Mouse (Mus musculus) lung, postnatal 4 days (tissue): ENCODE results near the gene Gtf2h3.
"Not testable (repeated sequence)": the region's sequence is repeated elsewhere in the genome, so short reads cannot be mapped to it uniquely, and the experiment has no call there.

Experiments used
- DNase-seq, 2 experiments: peaks; one replicate each; pipeline ENCODE4 v3.0.0; 2021

The Gtf2h3 gene

DNA sequence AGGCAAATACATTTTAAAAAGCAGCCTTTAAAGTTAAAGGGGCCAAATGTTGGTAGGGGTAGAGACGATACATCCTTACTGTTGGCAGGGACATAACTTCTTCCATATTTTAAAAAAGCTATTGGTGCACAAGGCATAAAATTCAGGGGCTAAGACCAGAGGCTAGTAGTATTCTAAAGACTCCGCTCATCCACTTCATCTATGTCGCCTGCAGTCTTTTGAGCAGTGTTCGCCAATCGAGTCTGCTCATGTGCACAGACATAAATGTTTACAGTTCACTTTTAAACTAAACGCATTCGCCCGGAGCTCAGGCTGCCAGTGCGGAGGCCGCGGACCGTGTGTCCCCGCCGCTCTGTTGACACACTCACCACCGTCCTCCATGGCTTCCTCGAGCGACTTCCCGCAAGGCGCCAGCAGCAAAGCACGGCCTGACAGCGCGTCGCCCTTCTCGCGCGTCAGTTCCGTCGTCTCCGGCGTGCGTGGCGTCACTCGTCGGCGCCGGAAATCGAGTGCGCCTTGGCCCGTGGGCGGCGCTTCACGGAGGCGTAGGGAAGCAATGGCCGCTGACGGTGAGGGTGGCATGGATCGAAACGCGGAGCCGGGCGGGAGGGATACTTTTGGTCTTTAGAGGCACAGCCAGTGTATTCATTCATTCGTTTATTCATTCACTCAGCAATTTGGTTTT, at the start of gene Gtf2h3, which contains the start of gene Eif2b1:
Gtf2h3 (plus strand) TSS at position 508 of the 685 bp plus-strand sequence.
Eif2b1 (minus strand) TSS at position 499 of the 685 bp plus-strand sequence.
- DNase-seq = peak; percentile 95

DNA sequence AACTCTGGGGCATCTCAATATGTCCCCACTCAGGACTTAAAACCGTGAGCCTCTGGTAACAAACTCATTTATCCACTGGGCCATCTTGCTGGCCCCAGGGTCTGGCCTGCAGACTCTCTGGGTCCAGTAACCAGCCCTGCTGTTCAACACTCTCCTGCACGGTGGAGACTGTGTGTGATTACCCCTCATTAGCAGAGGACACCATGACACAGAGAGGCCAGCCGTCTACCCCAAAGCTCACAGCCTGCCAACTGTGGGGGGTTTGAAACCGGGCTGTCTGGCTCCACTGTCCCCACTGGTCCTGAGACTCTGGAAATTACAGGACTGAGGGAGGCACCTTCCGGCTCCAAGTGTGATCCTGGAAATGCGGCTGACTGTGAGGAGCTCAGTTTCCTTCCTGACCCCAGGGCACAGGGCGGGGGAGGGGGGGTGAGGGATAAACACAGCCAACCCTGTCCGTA, 49.7 kb upstream of the Gtf2h3 start:
- DNase-seq = peak; percentile 55 to 62

DNA sequence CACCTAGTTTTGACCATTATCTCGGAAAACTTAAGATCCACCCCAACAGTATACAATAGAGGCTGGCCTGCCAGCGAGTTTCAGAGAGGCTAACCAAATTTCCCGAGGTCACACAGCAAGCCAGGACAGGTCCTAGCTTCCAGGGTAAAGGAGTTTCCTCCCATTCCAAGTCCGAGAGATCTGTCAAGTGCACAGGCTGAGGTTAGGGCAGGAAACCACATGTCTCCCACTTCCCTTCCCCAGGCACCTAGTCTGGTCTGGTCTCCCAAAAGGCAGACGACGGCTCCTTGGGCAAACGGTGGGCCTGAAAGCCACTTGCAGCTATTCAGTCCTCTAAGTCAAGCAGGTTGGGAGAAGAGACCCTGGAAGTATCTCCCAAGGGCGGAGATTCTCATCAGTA, 49.2 kb upstream of the Gtf2h3 start:
- DNase-seq = peak; percentile 25 to 36

DNA sequence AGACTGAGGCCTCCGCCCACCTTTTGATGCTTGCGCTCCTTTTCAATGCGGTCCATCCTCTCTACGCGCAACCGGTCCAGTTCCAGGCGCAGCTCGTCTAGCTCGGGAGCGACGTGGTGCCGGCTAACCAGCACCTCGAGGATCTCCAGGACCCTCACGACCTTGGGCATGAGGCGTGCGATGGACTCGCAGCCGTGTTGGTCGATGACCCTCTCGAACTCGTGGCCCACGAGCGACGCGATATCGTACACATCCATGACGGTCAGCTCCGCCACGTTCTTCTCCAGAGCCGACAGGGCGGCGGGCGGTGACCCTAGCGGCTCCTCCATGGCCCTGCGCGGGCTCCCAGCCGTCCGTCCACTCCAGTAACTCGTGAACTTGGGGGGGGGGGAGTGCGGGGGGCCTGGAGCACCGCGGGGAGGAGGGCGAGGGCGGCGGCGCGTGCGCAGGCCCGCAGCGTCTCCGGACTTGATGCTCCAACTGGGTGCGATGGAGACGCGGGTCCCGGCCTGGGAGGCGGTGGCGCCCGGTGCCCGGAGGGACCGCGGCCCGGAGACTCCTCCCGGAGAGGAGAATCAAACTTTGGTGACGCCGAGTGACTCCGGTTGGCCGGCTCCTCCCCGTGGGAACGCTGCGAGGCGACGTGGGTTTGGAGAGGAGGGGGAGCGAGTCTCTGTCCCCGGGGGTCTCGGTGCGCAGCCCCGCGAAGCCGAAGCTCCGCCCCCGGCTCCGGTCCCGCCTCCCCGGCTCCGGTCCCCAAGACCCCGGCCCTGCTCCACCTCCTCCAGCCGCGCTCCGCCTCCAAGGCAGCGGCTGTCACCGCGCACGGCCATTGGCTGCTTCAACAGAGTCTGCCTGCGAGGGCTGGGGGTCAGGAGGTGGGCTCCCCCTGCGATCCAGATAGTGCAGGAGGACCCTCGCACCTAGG, 48.0 kb upstream of the Gtf2h3 start, which contains the start of gene Rilpl1:
Rilpl1 (minus strand) TSS at position 737 of the 928 bp plus-strand sequence.
- DNase-seq = peak; percentile 86 to 91

DNA sequence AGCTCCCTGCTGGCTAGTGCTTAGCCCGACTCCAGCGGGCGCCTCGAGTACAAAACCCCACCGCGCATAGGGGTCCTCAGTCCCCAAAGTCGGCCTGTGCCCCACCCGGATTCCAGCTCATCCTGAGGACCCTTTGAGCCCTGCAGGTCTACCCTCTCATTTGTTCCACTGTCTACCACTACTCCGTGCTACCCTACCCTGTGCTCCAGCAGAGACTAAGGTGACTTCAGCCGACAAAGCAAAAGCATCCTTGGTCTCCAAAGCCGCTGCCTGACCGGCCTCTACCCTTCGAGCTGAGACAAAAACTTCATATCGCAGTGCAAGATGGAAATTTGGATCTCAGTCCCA, 47.4 kb upstream of the Gtf2h3 start:
- no peak for DNase-seq

DNA sequence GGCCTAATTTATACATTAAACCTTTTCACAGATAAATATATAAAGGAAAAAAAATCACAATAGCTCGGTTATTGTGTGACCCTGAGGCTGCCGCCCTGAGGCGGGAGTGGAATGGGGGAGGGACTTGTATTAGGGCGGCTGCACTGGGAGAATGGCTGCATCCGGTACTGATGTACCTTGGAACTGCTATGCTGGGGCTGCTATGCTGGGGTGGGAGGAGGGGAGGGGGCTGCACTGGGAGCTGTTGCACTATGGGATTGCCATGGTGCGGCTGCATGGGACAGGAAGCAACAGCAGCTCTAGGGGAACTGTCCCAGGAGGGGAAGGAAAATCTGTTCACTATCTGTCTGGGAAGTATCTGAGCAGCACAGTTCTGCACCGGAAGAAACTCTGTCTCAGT, 46.5 kb upstream of the Gtf2h3 start:
- DNase-seq = peak; percentile 34 to 49

DNA sequence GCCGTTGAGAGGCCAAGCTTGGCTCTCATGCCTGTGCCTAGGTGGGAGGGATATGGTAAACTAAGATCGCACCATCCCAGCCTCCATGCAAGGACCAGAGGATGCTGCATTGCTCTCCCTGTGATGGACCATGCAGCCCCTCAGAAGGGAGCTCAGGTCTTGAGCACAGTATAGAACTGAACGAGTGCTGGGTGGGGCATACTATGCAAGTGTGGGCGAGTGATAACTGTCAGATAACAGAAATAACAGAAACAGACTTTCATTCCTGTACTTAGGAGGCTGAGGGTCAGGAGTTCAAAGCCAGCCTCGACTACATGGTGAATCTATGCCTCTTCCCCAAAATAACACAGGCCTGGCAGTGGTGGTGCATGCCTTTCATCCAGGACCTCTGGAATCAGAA, 43.9 kb upstream of the Gtf2h3 start:
- DNase-seq = no peak

DNA sequence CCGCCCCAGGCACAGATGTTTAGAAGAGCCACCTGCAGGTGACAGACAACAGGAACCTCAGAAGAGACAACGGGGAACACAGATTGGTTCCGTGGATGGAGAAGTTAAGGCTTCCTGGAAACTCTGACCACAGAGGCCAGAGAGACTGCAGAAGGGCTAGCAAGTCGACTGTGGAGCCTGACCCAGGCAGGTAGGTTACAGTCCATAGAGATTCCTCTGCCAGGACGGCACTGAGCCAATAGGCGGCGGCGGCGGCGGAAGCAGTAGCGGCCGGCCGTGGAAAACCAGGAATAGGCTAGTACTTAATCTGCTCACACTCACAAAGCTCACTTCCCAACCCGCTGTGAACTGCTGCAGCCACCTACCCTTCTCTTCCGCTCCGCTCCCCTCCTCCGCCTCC, 42.2 kb upstream of the Gtf2h3 start:
- DNase-seq = peak; percentile 68 to 73

DNA sequence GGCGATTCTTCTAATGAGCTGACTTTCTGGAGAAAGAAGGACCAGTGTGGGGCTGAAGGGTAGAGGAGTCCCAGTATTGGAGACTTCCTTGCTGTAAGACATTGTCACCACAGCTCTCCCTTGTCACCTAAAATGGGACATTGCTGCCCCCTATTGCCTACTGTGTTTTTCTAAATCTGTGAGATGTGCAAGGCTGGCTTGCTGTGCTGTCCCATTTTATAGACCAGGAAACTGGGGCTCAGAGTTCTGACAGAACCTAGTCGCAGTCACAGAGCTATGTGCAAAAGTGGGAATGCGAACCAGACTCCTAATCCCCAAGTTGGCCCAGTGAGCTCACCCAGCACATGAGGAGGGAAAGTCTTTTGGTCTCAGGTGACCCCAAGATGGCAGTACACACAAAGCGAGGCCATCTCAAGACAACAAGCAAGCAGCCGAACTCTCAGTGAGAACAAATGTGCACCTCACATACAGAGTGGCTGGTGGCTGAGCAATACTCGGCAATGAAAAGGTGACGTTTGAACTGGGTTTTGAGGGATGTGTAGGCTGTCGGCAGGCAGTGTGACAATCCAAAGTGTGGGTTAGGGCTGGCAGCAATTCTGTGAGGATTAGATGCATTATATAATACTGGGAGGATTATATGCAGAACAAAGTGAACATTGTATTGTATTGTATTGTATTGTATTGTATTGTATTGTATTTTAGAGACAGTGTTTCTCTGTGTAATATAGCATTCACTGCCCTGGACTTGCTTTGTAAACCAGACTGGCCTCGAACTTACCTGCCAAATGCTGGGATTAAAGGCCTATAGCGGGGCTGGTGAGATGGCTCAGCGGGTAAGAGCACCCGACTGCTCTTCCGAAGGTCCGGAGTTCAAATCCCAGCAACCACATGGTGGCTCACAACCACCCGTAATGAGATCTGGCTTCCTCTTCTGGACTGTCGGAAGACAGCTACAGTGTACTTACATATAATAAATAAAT, 39.8 kb upstream of the Gtf2h3 start:
- peak in 1 of 2 experiments; percentile 77 for DNase-seq

DNA sequence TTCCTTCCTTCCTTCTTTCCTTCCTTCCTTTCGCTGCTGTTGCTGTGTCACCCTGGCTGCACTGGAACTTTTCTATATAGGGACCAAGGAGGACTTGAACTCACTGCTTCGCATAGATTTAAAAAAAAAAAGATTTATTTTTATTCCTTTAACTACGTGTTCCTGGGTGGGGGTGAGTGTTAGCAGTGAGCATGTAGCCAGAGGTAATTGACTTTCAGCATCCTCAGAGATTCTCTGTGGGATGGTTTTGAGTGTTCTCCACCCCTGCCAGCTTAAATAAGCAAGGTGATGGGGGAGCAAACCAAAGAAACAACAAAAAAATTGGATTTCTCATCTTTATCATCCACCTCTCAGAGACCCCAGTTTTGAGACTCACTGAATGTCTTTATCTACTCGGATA, 39.0 kb upstream of the Gtf2h3 start:
- DNase-seq = no peak

DNA sequence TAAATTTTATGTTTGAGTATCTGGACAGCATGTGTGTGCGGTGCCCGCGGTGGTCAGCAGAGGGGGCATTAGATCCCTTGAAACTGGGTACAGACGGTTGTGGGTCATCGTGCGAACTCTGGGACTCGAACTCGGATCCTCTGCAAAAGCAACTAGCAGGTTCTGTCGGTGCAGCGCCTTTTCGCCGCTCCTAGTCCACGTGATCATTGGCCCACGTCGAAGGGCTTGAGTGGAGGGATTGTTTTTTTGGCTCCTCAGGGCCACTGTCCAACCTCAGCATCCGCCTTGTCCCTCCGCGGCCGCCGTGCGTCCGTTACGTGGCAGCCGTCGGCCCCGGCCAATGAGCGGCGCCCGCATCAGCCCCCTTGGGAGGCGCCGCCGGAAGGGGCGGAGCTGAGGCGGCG, 38.6 kb upstream of the Gtf2h3 start, which contains the start of gene Tmed2:
Tmed2 (plus strand) TSS at position 313 of the 404 bp plus-strand sequence.
- DNase-seq = peak; percentile 96 to 98

DNA sequence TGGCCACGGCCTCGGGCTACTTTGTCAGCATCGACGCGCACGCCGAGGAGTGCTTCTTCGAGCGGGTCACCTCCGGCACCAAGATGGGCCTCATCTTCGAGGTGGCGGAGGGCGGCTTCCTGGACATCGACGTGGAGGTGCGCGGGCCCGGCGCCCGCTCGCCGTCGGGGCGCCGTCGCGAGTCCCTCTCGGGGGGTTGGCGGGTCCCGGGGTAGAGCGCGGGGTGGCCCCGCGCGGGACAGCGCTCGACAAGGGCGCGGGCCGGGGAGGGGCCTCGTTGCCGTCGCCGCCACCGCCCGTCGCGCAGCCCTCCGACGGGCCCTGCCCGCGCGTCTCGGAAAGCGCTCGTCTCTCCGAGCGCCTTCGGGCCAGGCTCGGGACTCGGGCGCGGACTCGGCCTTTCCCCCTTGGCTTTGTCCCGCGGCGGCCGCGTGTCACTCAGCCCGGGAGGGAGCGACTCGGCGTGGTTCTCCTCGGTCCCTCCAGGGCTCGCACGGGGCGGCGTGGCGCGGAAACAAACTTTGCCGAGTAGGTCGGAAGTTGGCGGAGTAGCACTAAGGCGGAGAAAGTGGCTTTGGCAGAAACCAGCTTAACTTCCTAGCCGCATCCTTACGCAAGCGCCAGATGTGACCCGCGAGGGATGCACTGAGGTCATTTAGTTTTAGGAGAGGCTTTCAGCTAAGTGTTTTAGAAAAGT, 37.9 kb upstream of the Gtf2h3 start:
- DNase-seq = peak; percentile 83 to 87

DNA sequence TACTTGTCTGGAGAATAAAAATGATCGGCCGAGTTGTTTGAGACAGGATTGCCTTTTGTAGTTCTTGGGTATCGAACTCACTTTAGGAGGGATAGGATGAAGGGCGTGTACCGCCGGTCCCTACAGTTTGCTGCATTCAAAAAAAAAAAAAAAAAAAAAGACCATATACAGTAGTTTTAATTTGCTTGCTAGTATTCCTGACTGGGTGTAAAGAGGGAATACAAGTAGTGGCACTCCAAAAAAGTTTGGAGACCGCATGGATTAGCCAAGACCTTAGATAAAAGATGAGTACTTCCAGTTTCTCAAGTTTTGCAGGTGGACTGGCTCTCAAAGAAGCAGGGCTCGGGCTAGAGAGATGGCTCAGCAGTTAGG, 37.4 kb upstream of the Gtf2h3 start:
- DNase-seq = no peak

DNA sequence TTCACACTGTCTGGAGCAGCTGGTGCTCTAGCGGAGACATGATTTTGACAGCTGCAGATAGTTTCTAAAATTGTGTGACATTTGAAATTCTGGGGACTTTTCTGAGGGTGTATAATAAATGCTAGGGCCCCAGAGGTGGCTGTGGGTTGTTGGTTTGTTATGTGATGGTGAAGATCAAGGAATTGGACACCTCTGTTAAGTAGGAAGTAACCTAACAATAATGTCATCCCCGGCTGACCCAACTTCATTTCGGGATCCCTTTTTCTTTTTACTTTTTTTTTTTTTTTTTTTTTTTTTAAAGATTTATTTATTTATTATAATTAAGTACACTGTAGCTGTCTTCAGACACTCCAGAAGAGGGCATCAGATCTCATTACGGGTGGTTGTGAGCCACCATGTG, 28.2 kb upstream of the Gtf2h3 start:
- DNase-seq = not testable (repeated sequence)

DNA sequence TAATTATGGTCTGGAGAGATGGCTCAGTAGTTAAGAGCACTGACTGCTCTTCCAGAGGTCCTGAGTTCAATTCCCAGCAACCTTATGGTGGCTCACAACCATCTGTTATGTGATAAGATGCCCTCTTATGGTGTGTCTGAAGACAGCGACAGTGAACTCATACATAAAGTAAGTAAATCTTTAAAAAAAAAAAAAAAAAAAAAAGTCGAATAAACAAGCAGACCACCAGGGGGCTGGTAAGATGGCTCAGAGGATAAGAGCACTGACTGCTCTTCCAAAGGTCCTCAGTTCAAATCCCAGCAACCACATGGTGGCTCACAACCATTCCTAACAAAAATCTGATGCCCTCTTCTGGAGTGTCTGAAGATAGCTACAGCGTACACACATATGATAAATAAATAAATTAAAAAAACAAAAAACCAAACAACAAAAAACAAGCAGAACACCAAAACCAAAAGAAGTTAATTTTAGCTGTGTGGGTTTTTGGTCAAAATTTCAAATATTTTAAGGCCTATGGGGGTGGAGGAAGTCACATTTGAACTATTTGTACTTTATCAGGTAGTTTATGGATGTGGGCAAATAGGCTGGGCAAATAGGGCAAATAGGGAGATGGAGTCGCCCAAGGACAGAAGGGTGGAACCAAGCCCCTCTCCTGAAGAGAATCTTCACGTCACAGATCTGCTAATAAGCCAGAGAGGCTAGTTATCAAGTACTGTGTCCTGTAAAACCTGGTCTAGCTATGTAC, 27.4 kb upstream of the Gtf2h3 start:
- DNase-seq = not testable (repeated sequence)

DNA sequence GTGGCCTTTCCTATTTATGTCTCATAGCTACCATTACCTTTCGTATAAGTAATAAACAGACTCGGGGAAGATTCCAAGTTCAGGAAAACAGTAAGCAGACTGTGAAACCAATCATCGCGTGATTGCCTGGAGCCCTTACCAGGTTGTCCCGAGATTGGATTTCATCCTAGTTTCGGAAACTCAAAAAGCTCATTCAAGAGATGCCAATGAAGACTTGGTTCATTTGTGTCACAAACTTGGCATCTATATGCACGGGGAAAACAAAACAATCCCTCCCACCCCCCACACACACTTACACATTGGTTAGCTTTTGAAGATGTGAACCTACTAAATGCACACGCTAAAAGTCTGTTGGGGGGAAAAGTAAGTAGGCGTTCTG, 26.9 kb upstream of the Gtf2h3 start:
- no peak for DNase-seq

DNA sequence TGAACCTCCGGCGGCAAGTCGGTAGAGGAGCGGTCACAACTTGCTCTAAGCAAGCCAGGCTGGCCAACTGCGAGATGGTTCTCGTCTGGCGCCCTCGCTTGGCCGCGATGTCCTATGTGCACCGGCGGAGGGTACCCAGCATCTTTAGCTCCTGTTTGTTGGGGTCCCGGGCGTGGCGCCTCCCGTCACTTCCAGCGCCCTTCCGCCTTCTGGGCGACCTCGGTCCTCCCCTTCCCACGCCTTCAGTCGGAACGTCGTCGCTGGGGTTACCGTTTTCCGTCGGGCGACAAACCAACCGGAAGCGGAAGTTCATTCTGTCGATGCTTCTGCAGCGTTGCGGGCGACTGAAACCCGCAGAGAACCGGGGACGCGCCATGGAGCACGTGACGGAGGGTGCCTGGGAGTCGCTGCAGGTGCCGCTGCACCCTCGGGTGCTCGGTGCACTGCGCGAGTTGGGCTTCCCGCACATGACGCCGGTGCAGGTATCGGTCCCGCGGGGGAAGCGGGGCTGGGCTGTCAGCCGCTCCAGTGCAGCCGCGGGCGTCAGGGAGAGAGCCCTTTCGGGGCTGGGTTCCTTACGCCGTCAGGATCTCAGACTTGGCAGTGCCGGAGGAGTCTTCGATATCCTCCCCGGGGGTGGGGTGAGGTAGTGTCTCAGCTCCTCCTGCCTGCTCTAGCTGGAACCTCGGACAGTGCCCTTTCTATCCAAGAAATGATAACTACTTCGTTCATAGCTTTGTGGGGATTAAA, 26.2 kb upstream of the Gtf2h3 start, which contains the start of gene Ddx55:
Ddx55 (plus strand) TSS at position 307 of the 750 bp plus-strand sequence.
- DNase-seq = peak; percentile 94 to 95

DNA sequence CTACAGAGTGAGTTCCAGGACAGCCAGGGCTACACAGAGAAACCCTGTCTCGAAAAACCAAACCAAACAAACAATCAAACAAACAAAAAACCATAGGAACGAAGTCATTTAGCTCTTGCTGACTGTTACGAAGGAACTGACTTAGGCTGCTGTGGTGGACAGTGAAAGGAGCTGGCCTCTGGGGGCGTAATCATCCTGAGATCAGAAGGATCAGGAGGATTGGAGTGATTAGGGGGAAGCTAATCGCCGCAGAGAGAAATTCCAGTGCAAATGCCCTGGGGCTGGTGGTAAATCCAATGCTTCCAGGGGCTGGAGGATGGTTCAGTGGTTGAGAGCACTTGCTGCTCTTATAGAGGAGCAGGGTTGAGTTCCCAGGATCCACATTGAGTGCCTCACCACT, 25.3 kb upstream of the Gtf2h3 start:
- no peak for DNase-seq

DNA sequence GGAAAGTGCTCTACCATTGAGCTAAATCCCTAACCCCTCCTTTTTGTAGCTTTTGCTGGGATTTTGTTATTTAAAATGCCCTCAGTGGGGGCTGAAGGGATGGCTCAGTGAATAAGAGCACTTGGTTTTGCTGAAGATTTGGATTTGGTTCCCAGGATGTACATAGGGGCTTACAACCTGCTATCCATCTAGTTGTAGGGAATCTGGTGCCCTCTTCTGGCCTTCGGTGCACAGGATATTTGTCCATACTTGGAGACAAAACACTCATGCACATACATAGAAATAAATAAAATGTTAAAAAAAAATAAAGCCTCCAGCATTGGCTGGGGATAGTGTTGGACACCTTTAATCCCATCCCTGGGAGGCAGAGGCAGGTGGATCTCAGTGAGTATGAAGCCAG, 23.8 kb upstream of the Gtf2h3 start:
- no peak for DNase-seq

DNA sequence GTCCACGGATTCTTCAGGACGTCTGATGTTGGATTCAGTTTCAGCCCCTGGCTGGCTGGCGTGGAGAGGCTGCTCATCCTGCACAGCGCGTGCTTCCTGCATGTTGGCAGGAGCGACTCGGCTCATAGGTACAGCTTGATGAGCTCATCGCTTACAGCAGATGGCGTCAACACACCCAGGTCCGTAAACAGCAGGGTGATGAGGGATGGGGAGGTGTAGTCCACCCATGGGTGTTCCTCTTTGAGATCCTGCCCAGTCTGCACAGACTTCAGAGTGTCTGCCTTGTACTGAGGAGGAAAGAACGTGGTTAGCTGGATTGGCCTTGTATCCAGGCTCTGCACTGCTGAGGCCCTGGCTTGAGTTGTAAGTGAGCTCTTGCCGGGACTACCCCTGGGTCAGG, 7.9 kb upstream of the Gtf2h3 start:
- DNase-seq = no peak
